Mouse (Mus musculus): ENCODE results near the gene Ogfod1. TPM values are rescaled to one million over a fixed set of nuclear protein-coding genes. Genes with fewer than 3 reads are reported as not detected.

Ogfod1 gene
- polyA plus RNA-seq (2012; rRNA removed), result 11.6 and 12.8 TPM in 2 replicates

GRCm38 (mm10) chr8:94036944-94037524 lies at the start of gene Ogfod1, which contains the start of gene Nudt21:
Gene Ogfod1, plus strand, starts transcription at chr8:94037198.
Gene Nudt21, minus strand, starts transcription at chr8:94037031.

GRCm38 (mm10) chr8:94012013-94012951 lies 24.7 kb upstream of the Ogfod1 start, which contains the start of gene Amfr:
Gene Amfr, minus strand, starts transcription at chr8:94012842.

DNA sequence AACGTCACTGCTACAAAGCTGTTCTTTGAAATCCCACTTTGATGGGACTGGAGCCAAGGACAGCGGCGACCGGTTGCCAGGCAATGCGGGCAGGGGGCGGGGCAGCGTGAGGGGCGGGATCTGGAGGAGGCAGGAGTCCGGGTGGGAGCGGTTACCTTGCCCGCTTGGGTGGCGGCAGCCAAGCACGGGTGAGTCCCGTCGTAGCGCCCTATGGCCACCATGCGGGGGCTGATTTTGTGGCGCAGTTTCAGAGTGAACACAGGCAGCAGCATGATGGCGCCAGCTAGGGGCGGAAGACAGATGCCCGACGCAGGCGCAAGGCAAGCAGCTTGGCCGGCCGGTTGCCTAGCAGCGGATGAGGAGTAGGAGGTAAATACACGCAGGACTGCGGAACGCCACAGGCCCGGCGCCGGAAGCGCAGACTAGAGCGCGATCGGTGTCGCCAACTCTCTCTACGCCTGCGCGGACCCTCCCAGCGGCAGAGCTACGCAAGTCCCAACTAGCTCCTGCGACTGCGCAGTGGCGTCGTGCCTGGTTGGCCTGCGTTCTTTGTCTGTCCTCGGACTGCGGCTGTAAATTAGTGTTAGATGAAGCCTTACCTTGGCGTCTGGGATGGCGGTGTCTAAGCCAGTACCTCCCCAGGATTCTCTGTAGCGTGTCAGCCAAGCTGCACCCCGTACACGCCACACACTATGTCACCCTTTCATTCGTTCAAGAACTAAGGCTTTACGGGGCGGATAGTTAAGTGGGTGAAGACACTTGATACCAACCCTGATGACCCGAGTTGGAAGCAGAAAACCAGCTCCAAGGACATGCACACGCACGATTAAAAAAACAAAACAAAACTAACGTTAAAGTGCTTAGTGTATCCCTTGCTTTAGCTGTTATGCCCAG lies 61.3 kb downstream of the Ogfod1 start, which contains the start of gene Bbs2:
Gene Bbs2 (minus strand): TSS at position 848 of the 894 bp plus-strand sequence.

Other genes starting within 250 kb of the Ogfod1 start
- 101 and 114 TPM in 2 replicates for gene Gnao1, start 227.2 kb upstream of the Ogfod1 start, polyA plus RNA-seq (2012; rRNA removed)
- 57.7 and 102 TPM in 2 replicates for gene Amfr, start 24.4 kb upstream of the Ogfod1 start, polyA plus RNA-seq (2012; rRNA removed)
- gene Nudt21, start 167 bp upstream of the Ogfod1 start, polyA plus RNA-seq (2012; rRNA removed), result 120 and 128 TPM in 2 replicates
- gene Bbs2, start 61.7 kb downstream of the Ogfod1 start, polyA plus RNA-seq (2012; rRNA removed), result 32.4 and 40.3 TPM in 2 replicates
- not detected in 2 replicates for gene Mt4, start 100.0 kb downstream of the Ogfod1 start, polyA plus RNA-seq (2012; rRNA removed)
- gene Mt3, start 115.4 kb downstream of the Ogfod1 start, polyA plus RNA-seq (2012; rRNA removed), result 17.6 and 43.8 TPM in 2 replicates
- 77.3 and 176 TPM in 2 replicates for gene Mt2, start 135.5 kb downstream of the Ogfod1 start, polyA plus RNA-seq (2012; rRNA removed)
- 102 and 190 TPM in 2 replicates for gene Mt1, start 141.9 kb downstream of the Ogfod1 start, polyA plus RNA-seq (2012; rRNA removed)
- gene Nup93, start 177.4 kb downstream of the Ogfod1 start, polyA plus RNA-seq (2012; rRNA removed), result 71.6 and 75.1 TPM in 2 replicates